Mouse (Mus musculus) CD4-positive, CD25-positive, alpha-beta regulatory T cell, adult 2 months (primary cell): ENCODE measurements around the gene Il11ra2.
"Not testable (repeated sequence)": the region's sequence is repeated elsewhere in the genome, so short reads cannot be mapped to it uniquely, and the experiment has no call there.

Experiments
- DNase-seq: peaks from one replicate; pipeline ENCODE4 v3.0.0-alpha.2; 2012; ENCODE audit warnings: low read depth, low spot score

The Il11ra2 gene

GRCm38 (mm10) chr4:42661793-42662192 lies at the start of gene Il11ra2:
Gene Il11ra2 (minus strand): TSS chr4:42661893.
- not testable (repeated sequence) for DNase-seq

GRCm38 (mm10) chr4:42682183-42682524 lies 20.5 kb upstream of the Il11ra2 start:
- not testable (repeated sequence) for DNase-seq

GRCm38 (mm10) chr4:42681473-42682182 lies 19.9 kb upstream of the Il11ra2 start:
- not testable (repeated sequence) for DNase-seq

GRCm38 (mm10) chr4:42680374-42681356 lies 19.0 kb upstream of the Il11ra2 start:
- not testable (repeated sequence) for DNase-seq

GRCm38 (mm10) chr4:42679365-42679764 lies 17.7 kb upstream of the Il11ra2 start:
- not testable (repeated sequence) for DNase-seq

- not testable (repeated sequence) for DNase-seq
Measured at GRCm38 (mm10) chr4:42675415-42675814, 13.7 kb upstream of the Il11ra2 start.

- DNase-seq: not testable (repeated sequence)
Measured at GRCm38 (mm10) chr4:42654951-42655350, 6.7 kb downstream of the Il11ra2 start, which contains the start of gene Ccl27b. Gene Ccl27b (plus strand): TSS chr4:42655251.

- DNase-seq: not testable (repeated sequence)
Measured at GRCm38 (mm10) chr4:42629419-42629818, 32.3 kb downstream of the Il11ra2 start, which contains the start of gene Gm2564. Gene Gm2564 (plus strand): TSS chr4:42629719.

- DNase-seq: not testable (repeated sequence)
Measured at GRCm38 (mm10) chr4:42611895-42612294, 49.8 kb downstream of the Il11ra2 start, which contains the start of gene Gm10591. Gene Gm10591 (plus strand): TSS chr4:42612195.
